Mouse (Mus musculus) forebrain, embryonic 15.5 days (tissue): ENCODE results near the gene Ewsr1. TPM values are rescaled to one million over a fixed set of nuclear protein-coding genes. Genes with fewer than 3 reads are reported as not detected.

ENCODE experiments used
- ATAC-seq: fragments of 200-750 bp; cut with Nextera tagmentation; replicated peaks from 2 replicates; pipeline ENCODE4 v1.8.0; 2017; ENCODE audit warnings: mild to moderate bottlenecking, moderate TSS enrichment, moderate library complexity
- H3K27ac ChIP-seq: fragments of 300-500 bp; sonication (generic); replicated peaks from 2 replicates; pipeline ENCODE4 v1.5.1; 2015; ENCODE audit warnings: mild to moderate bottlenecking, inconsistent platforms
- H3K27me3 ChIP-seq: fragments of 300-500 bp; sonication (generic); 2 replicates; pipeline ENCODE4 v1.6.1; 2015; ENCODE audit warnings: inconsistent platforms
- H3K36me3 ChIP-seq: fragments of 300-500 bp; sonication (generic); 2 replicates; pipeline ENCODE4 v1.6.1; 2015; ENCODE audit warnings: mild to moderate bottlenecking, inconsistent platforms
- H3K4me1 ChIP-seq: fragments of 300-500 bp; sonication (generic); 2 replicates; pipeline ENCODE4 v1.6.1; 2015; ENCODE audit warnings: inconsistent platforms
- H3K4me2 ChIP-seq: fragments of 300-500 bp; sonication (generic); replicated peaks from 2 replicates; pipeline ENCODE4 v1.6.1; 2015; ENCODE audit warnings: mild to moderate bottlenecking, inconsistent platforms
- H3K4me3 ChIP-seq: fragments of 300-500 bp; sonication (generic); 2 replicates; pipeline ENCODE4 v1.5.1; 2015; ENCODE audit warnings: mild to moderate bottlenecking, inconsistent platforms
- H3K9ac ChIP-seq: fragments of 300-500 bp; sonication (generic); replicated peaks from 2 replicates; pipeline ENCODE4 v1.6.1; 2015; ENCODE audit warnings: mild to moderate bottlenecking, inconsistent platforms
- H3K9me3 ChIP-seq: fragments of 300-500 bp; sonication (generic); 2 replicates; pipeline ENCODE4 v1.6.1; 2016; ENCODE audit warnings: inconsistent platforms
- WGBS: fragments of 180-500 bp; shearing (Covaris S2); methylation state at CpG from one replicate; pipeline ENCODE4 v1.1.7; 2015; ENCODE audit warnings: mixed read lengths; 5-methylcytosine and 5-hydroxymethylcytosine counted together
- polyA plus RNA-seq: library from polyadenylated mRNA; unstranded; fragments of >200 nt; fragmentation: Nextera tagmentation; extraction: Ambion mirVana; gene quantifications from 2 replicates; pipeline ENCODE4 v1.2.1, GENCODE M21; 2015

The Ewsr1 gene
- 762 and 793 TPM in 2 replicates for polyA plus RNA-seq

DNA sequence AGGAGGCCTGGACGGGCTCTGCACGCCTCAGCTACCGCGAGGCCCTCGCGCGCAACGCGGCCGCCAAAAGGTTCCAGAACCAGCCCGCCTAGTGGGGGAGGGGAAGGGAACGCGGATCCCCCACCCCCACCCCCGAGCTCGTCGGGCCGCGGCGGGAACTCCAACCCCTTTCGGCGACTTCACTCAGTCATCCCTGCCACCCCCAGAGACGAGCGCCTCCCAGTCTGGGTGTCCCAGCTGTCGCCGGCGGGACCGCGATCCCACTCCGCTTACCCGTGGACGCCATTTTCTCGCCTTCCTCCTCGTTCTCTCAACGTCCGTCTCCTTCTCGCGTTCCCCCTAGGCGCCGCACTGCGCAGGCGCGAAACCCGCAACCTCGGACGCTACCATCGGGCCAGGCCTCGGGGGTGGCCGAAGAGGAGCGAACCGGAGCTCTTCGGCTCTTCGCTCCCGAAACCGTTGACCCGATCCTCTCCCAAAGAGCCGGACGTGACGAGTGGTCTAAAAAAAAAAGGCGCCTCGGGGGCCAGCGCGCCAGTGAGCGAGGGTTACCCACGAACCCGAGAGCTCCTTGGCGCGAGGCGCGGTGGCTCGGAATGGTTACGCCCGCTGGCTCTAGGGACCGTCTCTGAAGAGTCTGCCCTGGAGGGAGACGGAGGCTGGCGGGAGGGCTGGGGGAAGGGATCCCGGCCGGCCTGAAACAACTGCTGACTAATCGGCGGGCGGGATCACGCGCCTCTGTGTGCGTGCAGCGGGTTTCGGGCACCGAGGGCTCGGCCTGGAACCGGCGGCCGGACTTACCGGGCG lies at the start of gene Ewsr1, which contains the start of gene Rhbdd3:
Gene Ewsr1, minus strand, starts transcription at position 531 of the 807 bp plus-strand sequence.
Gene Rhbdd3, plus strand, starts transcription at position 191 of the 807 bp plus-strand sequence.
- Histone ChIP-seq H3K9me3 (no peaks in the 10 kb centered on the region), H3K4me3 (peak within 1 kb of the TSS; percentile 73), H3K27me3 (no peaks in the 10 kb centered on the region), H3K9ac (peak within 1 kb of the TSS; percentile 88), H3K4me1 (peaks cover 46% of the 10 kb centered on the region), H3K36me3 (0 out of 2 replicates have a peak, but pooled peaks cover 3% of the 10 kb centered on the region), H3K27ac (peak within 1 kb of the TSS; percentile 99), H3K4me2 (peak within 1 kb of the TSS; percentile 93)
- under 1% methylated on average over 92 of the region's 92 CpGs for WGBS
- ATAC-seq = peak; percentile 92

DNA sequence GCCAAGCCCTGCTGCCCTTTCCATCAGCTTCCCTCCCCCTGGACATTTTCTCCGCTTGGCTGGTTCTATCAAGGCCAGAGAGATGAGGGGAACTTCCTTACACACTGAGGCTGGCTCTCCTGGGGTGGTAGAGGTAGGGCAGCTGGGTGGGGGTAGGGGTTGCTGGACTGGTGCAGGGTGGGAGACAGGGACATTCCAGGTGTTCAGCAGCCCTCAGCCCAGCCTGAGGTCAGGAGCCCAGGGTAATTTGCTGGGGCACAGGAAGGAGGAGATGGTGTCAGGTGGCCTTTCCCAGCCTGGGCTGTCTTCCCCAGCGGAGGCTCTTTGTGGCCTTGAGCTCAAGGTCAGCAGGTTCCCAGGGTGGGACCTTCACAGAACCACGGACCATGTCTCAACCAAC lies 46.5 kb upstream of the Ewsr1 start:
- peaks cover 20% of the 10 kb centered on the region for H3K4me1 ChIP-seq

DNA sequence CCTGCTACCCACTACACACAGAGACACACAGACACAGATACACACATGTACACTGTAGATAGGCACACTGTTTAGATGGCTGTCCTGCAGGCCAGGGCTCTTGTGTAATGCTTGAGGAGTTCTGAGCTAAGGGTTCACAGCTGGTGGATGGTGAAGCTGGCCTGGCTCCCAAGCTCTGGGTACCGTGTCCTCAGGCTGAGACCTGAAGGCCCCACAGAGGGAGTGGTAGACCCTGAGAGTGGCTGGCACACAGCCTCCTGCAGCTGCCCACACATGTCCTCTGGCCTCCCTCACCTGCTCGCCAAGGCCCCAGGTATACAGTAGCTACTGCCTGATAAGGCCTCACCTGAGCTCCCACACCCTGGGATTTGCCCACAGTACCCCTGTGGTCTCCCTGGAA lies 42.9 kb upstream of the Ewsr1 start:
- Histone ChIP-seq H3K36me3 (no peaks in the 10 kb centered on the region), H3K4me1 (peaks cover 8% of the 10 kb centered on the region; the same call in 1 of the 2 replicates), H3K27me3 (no peaks in the 10 kb centered on the region), H3K4me3 (no peak overlapping the region), H3K4me2 (no peak overlapping the region), H3K27ac (no peak overlapping the region), H3K9me3 (no peaks in the 10 kb centered on the region), H3K9ac (no peak overlapping the region)
- WGBS = 84% methylated on average over 2 of the region's 2 CpGs
- ATAC-seq = no peak

More for the DNA sequence above, 46.5 kb upstream of the Ewsr1 start:
- Histone ChIP-seq H3K4me3 (no peak overlapping the region), H3K9me3 (no peaks in the 10 kb centered on the region), H3K27me3 (no peaks in the 10 kb centered on the region), H3K27ac (no peak overlapping the region), H3K4me2 (no peak overlapping the region), H3K9ac (no peak overlapping the region), H3K36me3 (no peaks in the 10 kb centered on the region)
- 78% methylated on average over 3 of the region's 3 CpGs for WGBS
- ATAC-seq = no peak

DNA sequence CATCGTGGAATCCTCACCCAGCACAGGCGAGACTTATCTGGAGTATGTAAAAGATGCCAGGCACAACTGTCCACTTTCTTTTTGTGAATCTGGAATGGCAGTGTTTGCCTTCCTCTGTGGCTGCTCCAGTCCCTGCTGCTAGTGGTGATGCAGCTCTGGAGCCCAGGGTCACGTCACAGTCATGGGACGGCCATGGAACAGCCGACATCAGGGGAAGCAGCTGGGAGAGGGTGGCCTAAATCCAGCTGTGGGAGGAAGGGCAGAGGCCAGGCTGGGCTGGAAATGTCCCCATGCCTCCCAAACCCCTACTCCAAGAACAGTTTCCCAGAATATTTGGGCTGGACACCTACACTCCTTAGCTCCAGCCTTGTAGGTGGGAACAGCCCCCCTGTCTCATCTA lies 42.2 kb upstream of the Ewsr1 start:
- Histone ChIP-seq H3K27me3 (no peaks in the 10 kb centered on the region), H3K4me1 (peaks cover 8% of the 10 kb centered on the region; the same call in 1 of the 2 replicates), H3K9ac (no peak overlapping the region), H3K36me3 (no peaks in the 10 kb centered on the region), H3K4me3 (no peak overlapping the region), H3K9me3 (no peaks in the 10 kb centered on the region), H3K4me2 (no peak overlapping the region), H3K27ac (no peak overlapping the region)
- ATAC-seq = no peak
- 91% methylated on average over 5 of the region's 5 CpGs for WGBS

DNA sequence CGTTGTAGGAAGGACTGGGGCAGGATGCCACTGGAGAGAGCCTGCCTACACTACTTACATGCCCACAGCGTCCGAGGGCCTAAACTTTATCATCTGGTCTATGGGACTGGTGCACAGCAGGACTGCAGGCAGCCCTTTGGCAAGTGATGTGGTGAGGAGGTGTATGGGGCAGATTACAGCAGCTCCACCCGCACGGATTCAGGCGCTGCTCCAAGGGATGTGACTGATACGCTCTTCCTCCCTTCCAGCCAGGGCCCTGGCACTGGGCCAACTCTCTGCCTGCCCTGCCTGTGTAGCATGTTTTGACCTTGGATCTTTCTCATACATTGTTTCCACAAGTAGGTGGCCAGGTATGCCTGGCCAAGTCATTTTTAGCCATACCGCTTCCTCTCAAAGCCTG lies 41.6 kb upstream of the Ewsr1 start:
- ATAC-seq = no peak; the same call in 1 of the 2 replicates
- Histone ChIP-seq H3K4me2 (no peak overlapping the region), H3K4me3 (no peak overlapping the region), H3K36me3 (no peaks in the 10 kb centered on the region), H3K9me3 (no peaks in the 10 kb centered on the region), H3K27me3 (no peaks in the 10 kb centered on the region), H3K9ac (no peak overlapping the region), H3K4me1 (peaks cover 8% of the 10 kb centered on the region; the same call in 1 of the 2 replicates), H3K27ac (no peak overlapping the region)
- WGBS = 44% methylated on average over 8 of the region's 8 CpGs

DNA sequence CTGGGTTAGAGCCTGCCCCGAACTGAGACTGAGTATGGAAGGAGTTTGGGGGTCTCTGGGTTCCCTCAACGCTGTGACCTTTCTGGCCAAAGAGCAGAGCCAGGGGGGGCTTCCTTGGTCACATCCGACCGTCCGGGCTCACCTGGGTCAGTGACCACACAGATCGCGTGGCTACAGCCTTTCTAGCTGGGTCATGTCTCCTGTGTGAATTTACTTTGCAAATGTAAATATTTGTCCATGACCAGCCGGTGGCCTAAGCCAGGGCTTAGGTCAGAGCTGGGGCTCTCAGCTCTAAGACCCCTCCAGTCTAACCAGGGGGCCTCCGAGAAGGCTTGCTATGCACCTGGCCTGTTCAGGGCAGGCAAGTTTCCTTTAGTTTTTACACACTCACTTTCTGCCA lies 40.3 kb upstream of the Ewsr1 start:
- ATAC-seq = no peak

DNA sequence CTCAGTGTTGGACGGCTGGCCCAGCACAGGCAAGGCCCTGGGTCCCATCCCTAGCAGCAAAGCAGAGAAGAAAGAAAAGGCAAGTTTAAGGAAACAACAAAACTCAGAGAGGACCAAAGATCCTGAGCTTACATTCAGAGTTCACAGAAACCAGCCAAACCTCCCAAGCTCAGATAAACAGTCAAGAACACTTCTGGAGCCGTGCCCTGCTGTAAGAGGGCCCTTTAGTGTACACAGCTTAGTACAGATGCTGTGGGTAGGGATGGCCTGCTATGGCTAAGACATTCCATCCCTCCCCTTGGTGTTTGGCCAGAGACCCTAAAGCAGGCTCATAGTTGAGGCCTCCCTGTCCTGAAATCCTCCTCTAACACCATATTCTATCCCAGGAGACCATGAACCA lies 39.6 kb upstream of the Ewsr1 start:
- H3K27me3 ChIP-seq = no peaks in the 10 kb centered on the region
- H3K27ac ChIP-seq = no peak overlapping the region
- no peaks in the 10 kb centered on the region for H3K36me3 ChIP-seq
- WGBS = 93% methylated on average over 2 of the region's 2 CpGs
- no peaks in the 10 kb centered on the region for H3K9me3 ChIP-seq
- H3K9ac ChIP-seq = no peak overlapping the region
- no peak overlapping the region for H3K4me3 ChIP-seq
- H3K4me2 ChIP-seq = no peak overlapping the region
- no peak for ATAC-seq
- H3K4me1 ChIP-seq = peaks cover 8% of the 10 kb centered on the region; the same call in 1 of the 2 replicates

More for the DNA sequence above, 40.3 kb upstream of the Ewsr1 start:
- no peak overlapping the region for H3K4me2 ChIP-seq
- H3K4me1 ChIP-seq = peaks cover 8% of the 10 kb centered on the region; the same call in 1 of the 2 replicates
- WGBS = 90% methylated on average over 9 of the region's 9 CpGs
- no peaks in the 10 kb centered on the region for H3K9me3 ChIP-seq
- no peak overlapping the region for H3K4me3 ChIP-seq
- no peak overlapping the region for H3K27ac ChIP-seq
- no peaks in the 10 kb centered on the region for H3K27me3 ChIP-seq
- no peak overlapping the region for H3K9ac ChIP-seq
- H3K36me3 ChIP-seq = no peaks in the 10 kb centered on the region

DNA sequence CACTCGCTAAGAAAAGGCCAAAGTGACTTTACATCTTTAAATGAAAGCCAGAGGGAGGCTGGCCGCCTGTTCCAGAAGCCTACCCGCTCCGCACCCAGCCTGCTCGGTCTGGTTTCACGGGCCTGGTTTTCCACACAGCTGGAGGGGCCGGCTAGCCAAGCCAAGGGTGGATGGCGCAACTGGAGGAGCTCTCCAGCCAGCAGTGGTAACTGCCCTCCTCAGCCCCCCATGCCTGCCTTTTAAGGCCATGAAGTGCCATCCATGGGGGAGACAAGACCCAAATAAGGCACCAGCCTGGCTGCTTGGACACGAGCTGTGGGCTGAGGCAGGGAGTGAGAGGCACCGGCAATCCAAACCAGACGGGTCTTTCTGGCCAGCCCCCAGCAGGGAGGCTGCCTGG lies 36.8 kb upstream of the Ewsr1 start:
- H3K9me3 ChIP-seq = no peaks in the 10 kb centered on the region
- H3K27me3 ChIP-seq = no peaks in the 10 kb centered on the region
- no peak overlapping the region for H3K27ac ChIP-seq
- 84% methylated on average over 11 of the region's 11 CpGs for WGBS
- ATAC-seq = no peak
- H3K36me3 ChIP-seq = no peaks in the 10 kb centered on the region
- no peak overlapping the region for H3K4me3 ChIP-seq
- no peak overlapping the region for H3K9ac ChIP-seq
- peaks cover 8% of the 10 kb centered on the region; the same call in 1 of the 2 replicates for H3K4me1 ChIP-seq
- no peak overlapping the region for H3K4me2 ChIP-seq

DNA sequence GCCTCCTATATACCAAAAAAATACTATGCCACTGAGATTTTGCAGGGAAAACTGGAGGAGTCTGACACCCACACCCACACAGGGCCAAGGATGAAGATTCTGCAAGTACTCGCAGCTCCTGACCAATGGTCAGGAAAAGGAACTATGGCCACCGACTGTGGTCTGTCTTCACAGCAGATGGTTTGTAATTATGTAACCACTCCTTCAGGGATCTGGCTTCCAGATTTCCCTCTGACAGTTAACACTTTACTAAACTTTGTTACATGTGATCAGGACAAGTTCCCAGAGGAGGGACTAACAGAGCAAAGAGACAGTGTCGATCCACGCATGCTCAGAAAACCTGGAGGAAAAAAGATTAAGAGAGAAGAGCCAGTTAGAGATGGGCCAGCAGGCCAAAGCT lies 33.7 kb upstream of the Ewsr1 start:
- Histone ChIP-seq H3K36me3 (no peaks in the 10 kb centered on the region), H3K4me1 (peaks cover 17% of the 10 kb centered on the region), H3K9me3 (no peaks in the 10 kb centered on the region), H3K4me2 (no peak overlapping the region), H3K27ac (no peak overlapping the region), H3K27me3 (no peaks in the 10 kb centered on the region), H3K4me3 (no peak overlapping the region), H3K9ac (no peak overlapping the region)
- ATAC-seq = no peak
- WGBS = 80% methylated on average over 4 of the region's 4 CpGs

DNA sequence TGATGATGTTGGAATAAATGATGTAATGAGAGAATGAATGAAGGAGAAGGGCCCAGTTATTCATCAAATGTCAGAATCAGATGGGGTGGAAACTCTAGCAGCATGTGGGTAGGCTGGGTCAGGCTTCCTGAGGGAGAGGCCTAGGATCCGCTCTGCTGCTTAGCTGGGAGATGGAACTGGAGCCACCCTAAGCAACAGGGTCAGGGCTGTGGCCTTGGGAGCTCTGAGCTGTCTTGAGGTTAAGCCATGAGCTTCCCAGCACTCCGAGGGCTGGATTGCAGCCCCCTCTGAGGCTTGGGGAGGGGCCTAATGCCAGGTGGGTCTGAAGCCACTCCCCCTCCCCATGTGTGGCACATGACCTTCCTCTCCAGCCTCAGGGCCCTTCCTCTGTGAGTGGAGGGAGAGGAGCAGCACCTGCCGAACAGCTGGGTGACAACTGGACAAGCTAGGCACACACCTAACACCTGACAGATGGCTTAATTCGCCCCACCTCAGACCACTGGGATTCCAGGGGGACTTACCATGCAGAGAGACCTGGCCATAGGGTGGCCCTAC lies 31.1 kb upstream of the Ewsr1 start:
- WGBS = 59% methylated on average over 4 of the region's 4 CpGs
- Histone ChIP-seq H3K36me3 (no peaks in the 10 kb centered on the region), H3K27me3 (no peaks in the 10 kb centered on the region), H3K4me2 (no peak overlapping the region), H3K9me3 (no peaks in the 10 kb centered on the region), H3K4me1 (peaks cover 17% of the 10 kb centered on the region), H3K9ac (no peak overlapping the region), H3K4me3 (no peak overlapping the region), H3K27ac (no peak overlapping the region)
- ATAC-seq = no peak

DNA sequence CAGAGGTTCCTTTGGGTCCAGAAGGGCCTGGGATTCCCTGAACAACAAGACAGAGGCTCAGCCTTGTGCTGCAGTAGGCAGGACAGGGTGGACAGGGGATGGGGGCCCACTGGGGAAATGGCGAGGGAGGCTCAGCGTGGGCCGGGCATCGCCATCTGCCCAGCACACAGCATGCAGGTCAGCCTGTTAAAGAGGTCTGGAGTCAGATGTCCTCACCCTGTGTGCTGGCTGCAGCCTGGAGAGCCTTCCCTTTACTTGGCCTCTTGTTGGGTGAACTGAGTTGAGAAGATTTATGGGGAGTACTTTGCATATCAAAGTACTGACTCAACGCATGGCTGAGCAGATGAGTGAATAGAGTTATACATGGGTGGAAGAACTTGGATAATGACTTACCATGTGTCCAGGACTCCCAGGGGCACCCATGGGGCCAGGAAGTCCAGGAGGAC lies 30.0 kb upstream of the Ewsr1 start:
- no peaks in the 10 kb centered on the region for H3K36me3 ChIP-seq
- no peaks in the 10 kb centered on the region for H3K9me3 ChIP-seq
- H3K4me1 ChIP-seq = peaks cover 17% of the 10 kb centered on the region
- no peak overlapping the region for H3K4me3 ChIP-seq
- no peaks in the 10 kb centered on the region for H3K27me3 ChIP-seq
- H3K4me2 ChIP-seq = no peak overlapping the region
- peak overlapping the region; percentile 40; the same call in 1 of the 2 replicates for H3K27ac ChIP-seq
- 6% methylated on average over 5 of the region's 5 CpGs for WGBS
- no peak overlapping the region for H3K9ac ChIP-seq
- peak; percentile 46 for ATAC-seq

DNA sequence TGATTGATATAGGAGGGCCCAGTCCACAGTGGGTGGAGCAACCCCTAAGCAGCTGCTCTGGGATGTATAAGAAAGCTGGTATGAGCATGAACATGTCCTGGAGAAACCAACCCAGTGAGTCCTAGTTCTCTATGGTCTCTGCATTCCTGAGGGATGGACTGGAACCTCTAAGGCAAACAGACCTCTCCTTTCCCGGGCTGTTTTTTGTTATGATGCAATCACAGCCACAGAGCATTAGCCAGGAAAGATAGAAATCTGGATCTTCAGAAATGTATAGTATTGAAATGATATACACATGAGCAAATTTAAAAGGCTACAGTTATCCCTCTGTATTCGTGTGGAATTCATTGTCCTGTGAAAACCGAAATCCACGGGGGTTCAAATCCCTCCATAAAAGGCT lies 26.6 kb upstream of the Ewsr1 start:
- 52% methylated on average over 4 of the region's 4 CpGs for WGBS
- ATAC-seq = no peak
- no peaks in the 10 kb centered on the region for H3K36me3 ChIP-seq
- H3K27me3 ChIP-seq = no peaks in the 10 kb centered on the region
- H3K4me2 ChIP-seq = no peak overlapping the region
- H3K9me3 ChIP-seq = no peaks in the 10 kb centered on the region
- H3K4me1 ChIP-seq = peaks cover 17% of the 10 kb centered on the region
- no peak overlapping the region for H3K27ac ChIP-seq
- no peak overlapping the region for H3K9ac ChIP-seq
- no peak overlapping the region for H3K4me3 ChIP-seq
